ENCODE assay signal across 9 mouse cellular contexts in genomic region chr1:34851562-34851961, GRCm38 (mm10). TPM values are rescaled to one million over a fixed set of nuclear protein-coding genes. Genes with fewer than 3 reads are reported as not detected.
DNase-seq lines count a peak whose midpoint lies in the region; ATAC-seq lines count a peak whose summit lies in the region.
"Had no signal": no experiment of that assay in that cellular context is flagged by ENCODE, and none has a peak within 500 bp of the region (broad histone marks: within the 10 kb centered on the region; RNA-seq: fewer than 3 reads in every experiment).

No protein-coding gene starts in this region.

- 0 out of 2 replicates have a peak overlapping the region, but pooled peaks have one; percentile 82 for H3K27ac ChIP-seq in heart, embryonic 13.5 days (replicated peaks)
- no peak overlapping the region for H3K27ac ChIP-seq in heart, embryonic 10.5 days
- no peak overlapping the region for H3K27ac ChIP-seq in neural tube, embryonic 13.5 days (replicated peaks)
- H3K27ac ChIP-seq: limb, embryonic 12.5 days had no signal

- H3K4me3 ChIP-seq in heart, embryonic 13.5 days: no peak overlapping the region
- H3K4me3 ChIP-seq in heart, embryonic 10.5 days: no peak overlapping the region
- no peak overlapping the region for H3K4me3 ChIP-seq in neural tube, embryonic 13.5 days
- H3K4me3 ChIP-seq: limb, embryonic 12.5 days had no signal

- H3K4me2 ChIP-seq in heart, embryonic 13.5 days: peak overlapping the region; percentile 80
- peak overlapping the region; percentile 65 for H3K4me2 ChIP-seq in neural tube, embryonic 13.5 days
- H3K4me2 ChIP-seq: limb, embryonic 12.5 days had no signal

- ATAC-seq in heart, embryonic 13.5 days (ENCODE audit: extremely low read depth, insufficient number of reproducible peaks, low FRiP score, low TSS enrichment): no peak
- peak; percentile 59 for ATAC-seq in common myeloid progenitor, adult 5-6 weeks (replicated peaks; ENCODE audit: low read depth, poor library complexity, severe bottlenecking)
- no peak for ATAC-seq in neural tube, embryonic 13.5 days (ENCODE audit: low read depth)

- H3K27me3 ChIP-seq in heart, embryonic 13.5 days (replicated peaks): no peaks in the 10 kb centered on the region
- H3K27me3 ChIP-seq in heart, embryonic 10.5 days (ENCODE audit: insufficient read depth, poor library complexity, severe bottlenecking): no peaks in the 10 kb centered on the region
- no peaks in the 10 kb centered on the region for H3K27me3 ChIP-seq in neural tube, embryonic 13.5 days

- WGBS in heart, embryonic 13.5 days: 62% methylated on average over 6 of the region's 6 CpGs
- 58% methylated on average over 6 of the region's 6 CpGs for WGBS in heart, embryonic 10.5 days
- 49% methylated on average over 6 of the region's 6 CpGs for WGBS in neural tube, embryonic 13.5 days

- DNase-seq in heart, embryonic 10.5 days (ENCODE audit: low spot score): no peak
- DNase-seq in CD4-positive, CD25-positive, alpha-beta regulatory T cell, adult 2 months (ENCODE audit: low read depth, low spot score): peak; percentile 64
- peak; percentile 69 to 71 for DNase-seq in kidney, postnatal 36 days
- no peak for DNase-seq in layer of hippocampus, adult 9-10 months (ENCODE audit: low spot score)
- no peak for DNase-seq in spleen, postnatal 4 days (ENCODE audit: low spot score in 2 of 2)

- H3K9ac ChIP-seq in heart, embryonic 13.5 days: 0 out of 2 replicates have a peak overlapping the region, but pooled peaks have one; percentile 3
- H3K9ac ChIP-seq in neural tube, embryonic 13.5 days: peak overlapping the region; percentile 58; the same call in 1 of the 2 replicates
- H3K9ac ChIP-seq: limb, embryonic 12.5 days had no signal

- peaks cover 32% of the 10 kb centered on the region for H3K4me1 ChIP-seq in heart, embryonic 13.5 days
- H3K4me1 ChIP-seq in heart, embryonic 10.5 days: peaks cover 24% of the 10 kb centered on the region
- H3K4me1 ChIP-seq in neural tube, embryonic 13.5 days (replicated peaks): peaks cover 40% of the 10 kb centered on the region

- no peaks in the 10 kb centered on the region for H3K9me3 ChIP-seq in heart, embryonic 13.5 days
- H3K9me3 ChIP-seq in heart, embryonic 10.5 days: no peaks in the 10 kb centered on the region
- no peaks in the 10 kb centered on the region for H3K9me3 ChIP-seq in neural tube, embryonic 13.5 days
- H3K9me3 ChIP-seq: limb, embryonic 12.5 days had no signal

- no peaks in the 10 kb centered on the region for H3K36me3 ChIP-seq in heart, embryonic 13.5 days
- no peaks in the 10 kb centered on the region for H3K36me3 ChIP-seq in heart, embryonic 10.5 days
- H3K36me3 ChIP-seq in neural tube, embryonic 13.5 days: no peaks in the 10 kb centered on the region
- H3K36me3 ChIP-seq: limb, embryonic 12.5 days had no signal

RNA-seq across cellular contexts. Expression of gene Plekhb2, which starts 1.8 kb away (rescaled TPM):
- 56.3 and 61.6 TPM in 2 replicates for polyA plus RNA-seq in heart, embryonic 13.5 days (2015; fragmentation: Nextera tagmentation; extraction: Ambion mirVana)
- 37.8 and 65.1 TPM in 2 replicates for polyA plus RNA-seq in heart, embryonic 10.5 days (2016; fragmentation: Nextera tagmentation; extraction: Ambion mirVana)
- total RNA-seq in common myeloid progenitor, adult 5-6 weeks (2017): 8.1 and 18.9 TPM in 2 replicates
- 74.2 and 86.4 TPM in 2 replicates for polyA plus RNA-seq in neural tube, embryonic 13.5 days (2015; fragmentation: Nextera tagmentation; extraction: Ambion mirVana)

RNA-seq across cellular contexts. Expression of gene Fam168b, which starts 8.7 kb away (rescaled TPM):
- polyA plus RNA-seq in heart, embryonic 13.5 days (2015; fragmentation: Nextera tagmentation; extraction: Ambion mirVana): 43.7 and 44.2 TPM in 2 replicates
- polyA plus RNA-seq in heart, embryonic 10.5 days (2016; fragmentation: Nextera tagmentation; extraction: Ambion mirVana): 66.7 and 73.6 TPM in 2 replicates
- total RNA-seq in common myeloid progenitor, adult 5-6 weeks (2017): 63.0 and 63.7 TPM in 2 replicates
- polyA plus RNA-seq in neural tube, embryonic 13.5 days (2015; fragmentation: Nextera tagmentation; extraction: Ambion mirVana): 127 and 131 TPM in 2 replicates

Comparison
In these comparisons a context has a peak if more than half of its experiments do, and no peak if none do; other contexts are left out.
1. DNase-seq: peak in CD4-positive, CD25-positive, alpha-beta regulatory T cell, adult 2 months (single experiment) and kidney, postnatal 36 days (2 of 2); none in heart, embryonic 10.5 days (single experiment), layer of hippocampus, adult 9-10 months (single experiment) and spleen, postnatal 4 days (0 of 2).